Mouse (Mus musculus) heart, embryonic 13.5 days (tissue): ENCODE data around the gene Gm42372. TPM values are rescaled to one million over a fixed set of nuclear protein-coding genes. Genes with fewer than 3 reads are reported as not detected.
A peak's percentile ranks its signal among the peaks of the same experiment; 100 is the strongest.

ENCODE experiments used
- ATAC-seq: fragments of 200-750 bp; cut with Nextera tagmentation; 2 replicates; pipeline ENCODE4 v1.8.0; 2017; ENCODE audit warnings: moderate TSS enrichment; ENCODE audit not compliant: insufficient number of reproducible peaks, low FRiP score, low TSS enrichment; ENCODE audit errors: extremely low read depth
- H3K27ac ChIP-seq: fragments of 300-500 bp; sonication (generic); replicated peaks from 2 replicates; pipeline ENCODE4 v1.5.1; 2015; ENCODE audit warnings: moderate library complexity, mild to moderate bottlenecking, inconsistent platforms
- H3K27me3 ChIP-seq: fragments of 300-500 bp; sonication (generic); replicated peaks from 2 replicates; pipeline ENCODE4 v1.6.1; 2015; ENCODE audit warnings: mild to moderate bottlenecking, inconsistent platforms
- H3K36me3 ChIP-seq: fragments of 300-500 bp; sonication (generic); 2 replicates; pipeline ENCODE4 v1.6.1; 2015; ENCODE audit warnings: mild to moderate bottlenecking, inconsistent platforms
- H3K4me1 ChIP-seq: fragments of 300-500 bp; sonication (generic); 2 replicates; pipeline ENCODE4 v1.6.1; 2015; ENCODE audit warnings: inconsistent platforms
- H3K4me2 ChIP-seq: fragments of 300-500 bp; sonication (generic); 2 replicates; pipeline ENCODE4 v1.6.1; 2015; ENCODE audit warnings: inconsistent platforms, mild to moderate bottlenecking, moderate library complexity
- H3K4me3 ChIP-seq: fragments of 300-500 bp; sonication (generic); 2 replicates; pipeline ENCODE4 v1.5.1; 2015; ENCODE audit warnings: moderate library complexity, mild to moderate bottlenecking, inconsistent platforms
- H3K9ac ChIP-seq: fragments of 300-500 bp; sonication (generic); 2 replicates; pipeline ENCODE4 v1.6.1; 2015; ENCODE audit warnings: inconsistent platforms, mild to moderate bottlenecking, moderate library complexity
- H3K9me3 ChIP-seq: fragments of 300-500 bp; sonication (generic); 2 replicates; pipeline ENCODE4 v1.6.1; 2016; ENCODE audit warnings: inconsistent platforms
- WGBS: fragments of 180-500 bp; shearing (Covaris S2); methylation state at CpG from one replicate; pipeline ENCODE4 v1.1.7; 2015; ENCODE audit warnings: mixed read lengths; 5-methylcytosine and 5-hydroxymethylcytosine counted together
- polyA plus RNA-seq: library from polyadenylated mRNA; unstranded; fragments of >200 nt; fragmentation: Nextera tagmentation; extraction: Ambion mirVana; gene quantifications from 2 replicates; pipeline ENCODE4 v1.2.1, GENCODE M21; 2015

Gene Gm42372
- 0.09 and 0.14 TPM in 2 replicates for polyA plus RNA-seq

DNA sequence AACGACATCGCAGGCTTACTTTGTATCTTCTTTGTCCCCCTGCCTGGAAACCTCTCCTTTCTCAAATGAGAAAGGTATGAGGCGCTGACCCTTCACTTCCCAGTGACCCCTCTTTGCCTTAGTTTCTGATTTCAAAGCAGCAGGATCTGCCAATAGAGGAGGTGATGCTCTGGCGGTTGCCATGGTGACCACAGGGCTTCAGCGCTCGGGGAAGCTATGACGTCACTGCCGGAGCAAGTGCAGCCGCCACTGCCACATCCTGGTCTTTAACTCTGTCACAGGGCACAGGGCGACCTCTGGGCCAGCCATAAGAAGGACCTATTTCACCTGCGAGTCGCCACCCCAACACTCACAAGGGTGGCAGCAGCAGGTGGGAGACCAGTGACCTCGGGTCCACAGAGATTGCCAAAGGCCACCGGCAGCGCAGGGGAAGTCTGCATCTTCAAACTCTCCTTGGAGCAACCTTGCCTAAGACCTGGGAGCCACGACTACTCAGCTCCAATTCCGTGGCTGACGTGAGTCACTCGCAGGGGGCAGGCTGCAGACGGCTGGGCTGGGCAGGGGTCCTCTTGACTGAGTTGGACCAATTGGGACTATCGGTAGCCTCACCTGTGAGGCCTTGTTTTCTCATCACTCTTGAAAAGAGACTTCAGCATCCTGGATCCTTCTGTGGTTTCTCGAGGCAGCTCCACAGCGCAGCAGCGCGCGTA is at the start of gene Gm42372:
Gene Gm42372 (plus strand): TSS at position 228 of the 710 bp plus-strand sequence.
- WGBS, result 27% methylated on average over 26 of the region's 26 CpGs
- no peak for ATAC-seq
- Histone ChIP-seq H3K9ac (0 out of 2 replicates have a peak within 1 kb of the TSS, but pooled peaks have one; percentile 40), H3K4me2 (peak within 1 kb of the TSS; percentile 52), H3K36me3 (no peaks in the 10 kb centered on the region), H3K4me1 (peaks cover 36% of the 10 kb centered on the region), H3K9me3 (no peaks in the 10 kb centered on the region), H3K27me3 (no peaks in the 10 kb centered on the region), H3K4me3 (no peak within 1 kb of the TSS), H3K27ac (no peak within 1 kb of the TSS)

DNA sequence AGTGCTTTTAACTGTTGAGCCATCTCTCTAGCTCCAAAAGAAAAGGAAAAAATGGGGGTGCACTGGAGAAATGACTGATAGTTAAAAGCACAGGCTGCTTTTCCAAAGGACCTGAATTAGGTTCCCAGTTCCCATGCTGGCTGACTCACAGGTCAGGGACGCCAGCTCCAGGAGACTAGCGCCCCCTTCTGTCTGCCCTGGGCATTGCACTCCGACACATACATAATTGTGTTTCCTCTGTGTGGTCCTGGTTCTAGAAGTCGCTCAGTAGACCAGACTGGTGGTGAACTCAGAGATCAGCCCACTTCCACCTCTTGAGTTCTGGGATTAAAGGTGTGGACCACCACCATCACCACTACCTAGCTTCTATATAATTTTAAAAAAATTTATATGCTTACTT is 45.6 kb upstream of the Gm42372 start:
- WGBS, result 39% methylated on average over 4 of the region's 4 CpGs
- H3K4me3 ChIP-seq, result no peak overlapping the region
- no peaks in the 10 kb centered on the region for H3K9me3 ChIP-seq
- no peak overlapping the region for H3K27ac ChIP-seq
- H3K9ac ChIP-seq, result no peak overlapping the region
- no peak overlapping the region for H3K4me2 ChIP-seq
- peaks cover 17% of the 10 kb centered on the region for H3K4me1 ChIP-seq
- H3K27me3 ChIP-seq, result no peaks in the 10 kb centered on the region
- no peak for ATAC-seq
- H3K36me3 ChIP-seq, result no peaks in the 10 kb centered on the region

DNA sequence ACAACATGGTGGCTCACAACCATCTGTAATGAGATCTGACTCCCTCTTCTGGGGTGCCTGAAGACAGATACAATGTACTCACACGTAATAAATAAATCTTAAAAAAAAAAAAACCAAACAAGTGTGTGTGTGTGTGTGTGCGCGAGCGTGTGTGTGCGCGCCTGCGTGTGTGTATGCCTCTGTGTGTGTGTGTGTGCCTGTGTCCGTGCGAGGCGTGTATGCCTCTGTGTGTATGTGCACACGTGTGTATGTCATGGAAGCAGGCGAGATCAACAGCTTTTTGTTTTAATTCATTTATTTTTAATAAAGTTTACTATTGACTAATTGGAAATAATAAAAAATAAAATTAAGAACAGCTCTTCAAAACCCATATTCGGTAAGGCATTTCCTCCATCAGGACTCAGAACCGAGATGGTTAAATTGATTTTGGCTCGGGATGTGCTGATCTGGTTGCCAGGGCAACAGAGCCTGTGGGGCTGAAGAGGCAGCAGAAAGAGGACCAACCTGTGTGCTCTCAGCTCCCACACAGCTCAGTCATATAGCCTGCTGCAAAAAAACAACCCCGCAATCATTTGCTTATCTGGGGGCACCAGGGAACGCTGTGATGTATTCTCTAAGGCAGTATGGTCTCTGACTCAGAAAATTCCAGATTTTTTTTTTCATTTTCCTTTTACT is 44.6 kb upstream of the Gm42372 start:
- no peak for ATAC-seq
- Histone ChIP-seq H3K36me3 (no peaks in the 10 kb centered on the region), H3K27ac (no peak overlapping the region)

DNA sequence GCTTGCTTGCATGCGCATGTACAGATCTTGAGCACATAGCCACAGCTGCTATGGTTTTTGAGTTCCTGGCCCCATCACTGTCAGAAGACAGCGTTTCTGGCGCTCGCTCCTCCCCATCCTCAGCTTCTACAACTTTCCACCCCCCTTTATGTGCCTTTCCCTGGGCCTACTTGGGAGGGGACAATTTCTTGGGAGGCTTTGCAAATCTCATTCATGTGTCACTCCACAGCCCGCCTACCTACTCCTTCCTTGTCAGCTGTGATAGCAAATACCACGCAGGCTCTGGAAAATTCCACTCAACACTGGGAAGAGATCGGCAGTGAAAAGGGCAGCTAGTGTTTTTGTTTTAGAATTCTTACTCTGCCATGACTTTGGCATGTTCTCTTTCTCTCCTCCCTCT is 42.6 kb upstream of the Gm42372 start:
- ATAC-seq, result no peak
- Histone ChIP-seq H3K36me3 (no peaks in the 10 kb centered on the region), H3K9me3 (no peaks in the 10 kb centered on the region), H3K4me3 (no peak overlapping the region), H3K27me3 (peaks cover 11% of the 10 kb centered on the region), H3K27ac (peak overlapping the region; percentile 26), H3K4me1 (peaks cover 30% of the 10 kb centered on the region), H3K9ac (peak overlapping the region; percentile 41), H3K4me2 (peak overlapping the region; percentile 19; the same call in 1 of the 2 replicates)
- 25% methylated on average over 7 of the region's 7 CpGs for WGBS

More for the DNA sequence above, 44.6 kb upstream of the Gm42372 start:
- no peaks in the 10 kb centered on the region for H3K9me3 ChIP-seq
- H3K9ac ChIP-seq, result no peak overlapping the region
- no peak overlapping the region for H3K4me2 ChIP-seq
- H3K27me3 ChIP-seq, result no peaks in the 10 kb centered on the region
- no peak overlapping the region for H3K4me3 ChIP-seq
- WGBS, result 70% methylated on average over 17 of the region's 17 CpGs
- H3K4me1 ChIP-seq, result peaks cover 17% of the 10 kb centered on the region

DNA sequence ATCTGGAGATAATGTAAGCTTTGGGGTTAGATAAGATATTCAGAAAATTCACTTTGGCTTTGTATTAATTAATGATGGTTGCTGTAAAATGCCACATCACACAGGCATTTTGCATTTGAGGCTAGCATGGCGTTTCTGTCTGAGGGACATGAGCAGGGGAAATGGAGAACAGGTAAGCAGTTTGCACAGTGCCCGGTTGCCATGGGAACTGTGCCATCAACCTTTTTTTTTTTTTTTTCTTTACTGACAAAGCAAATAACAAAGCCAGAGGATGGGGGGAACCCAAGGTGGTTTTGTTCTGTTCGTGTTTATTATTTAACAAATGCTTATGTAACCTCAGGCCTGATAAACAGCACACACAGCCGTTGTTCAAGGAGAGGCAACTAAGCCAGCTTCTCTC is 40.0 kb upstream of the Gm42372 start:
- peaks cover 37% of the 10 kb centered on the region for H3K27me3 ChIP-seq
- H3K9me3 ChIP-seq, result no peaks in the 10 kb centered on the region
- H3K4me2 ChIP-seq, result no peak overlapping the region
- no peaks in the 10 kb centered on the region for H3K36me3 ChIP-seq
- ATAC-seq, result no peak
- H3K27ac ChIP-seq, result no peak overlapping the region
- no peak overlapping the region for H3K4me3 ChIP-seq
- H3K4me1 ChIP-seq, result peaks cover 55% of the 10 kb centered on the region
- WGBS, result 62% methylated on average over 4 of the region's 4 CpGs
- no peak overlapping the region for H3K9ac ChIP-seq

DNA sequence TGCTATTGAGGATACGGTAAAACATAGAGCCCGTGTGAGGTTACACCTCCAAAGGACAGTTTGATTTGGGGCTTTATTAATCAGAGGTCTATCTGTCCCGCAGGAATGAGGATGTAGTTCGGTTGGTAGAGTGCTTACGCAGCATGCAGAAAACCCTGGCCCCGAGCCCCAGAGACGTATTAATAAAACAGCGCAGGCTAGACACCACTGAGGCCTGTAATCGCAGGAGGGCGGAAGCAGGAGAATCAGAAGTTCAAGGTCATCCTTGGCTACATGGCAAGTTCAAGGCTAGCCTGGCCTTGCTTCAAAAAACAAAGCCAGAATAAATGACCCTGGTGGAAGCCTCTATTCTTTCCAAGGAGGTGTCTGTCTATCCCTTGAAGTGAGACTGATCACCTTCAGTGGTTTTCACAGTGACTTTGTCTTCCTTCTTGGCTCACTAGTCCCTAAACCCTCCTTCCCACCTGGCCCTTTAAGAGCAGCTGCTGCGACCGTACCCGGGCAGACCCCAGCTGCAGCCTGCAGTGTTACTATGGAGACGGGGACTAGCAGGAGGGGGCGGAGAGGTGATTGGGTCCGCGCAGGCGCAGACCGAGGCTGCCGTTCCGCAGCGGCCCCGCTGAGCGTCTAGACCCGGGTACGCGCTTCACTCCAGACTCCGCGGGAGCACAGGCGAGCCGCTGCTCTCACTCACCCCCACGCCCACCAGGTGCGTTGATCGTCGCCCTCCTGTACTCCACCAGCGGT is 38.7 kb upstream of the Gm42372 start, which contains the start of gene Pnmal2:
Gene Pnmal2 (plus strand): TSS at position 622 of the 747 bp plus-strand sequence.
- H3K4me3 ChIP-seq, result peak within 1 kb of the TSS; percentile 66
- peak within 1 kb of the TSS; percentile 87 for H3K9ac ChIP-seq
- ATAC-seq, result peak; percentile 69; the same call in 1 of the 2 replicates
- peaks cover 50% of the 10 kb centered on the region for H3K27me3 ChIP-seq
- no peaks in the 10 kb centered on the region for H3K9me3 ChIP-seq
- H3K4me2 ChIP-seq, result peak within 1 kb of the TSS; percentile 92
- H3K4me1 ChIP-seq, result peaks cover 62% of the 10 kb centered on the region
- no peaks in the 10 kb centered on the region for H3K36me3 ChIP-seq
- no peak within 1 kb of the TSS for H3K27ac ChIP-seq
- 18% methylated on average over 36 of the region's 36 CpGs for WGBS

DNA sequence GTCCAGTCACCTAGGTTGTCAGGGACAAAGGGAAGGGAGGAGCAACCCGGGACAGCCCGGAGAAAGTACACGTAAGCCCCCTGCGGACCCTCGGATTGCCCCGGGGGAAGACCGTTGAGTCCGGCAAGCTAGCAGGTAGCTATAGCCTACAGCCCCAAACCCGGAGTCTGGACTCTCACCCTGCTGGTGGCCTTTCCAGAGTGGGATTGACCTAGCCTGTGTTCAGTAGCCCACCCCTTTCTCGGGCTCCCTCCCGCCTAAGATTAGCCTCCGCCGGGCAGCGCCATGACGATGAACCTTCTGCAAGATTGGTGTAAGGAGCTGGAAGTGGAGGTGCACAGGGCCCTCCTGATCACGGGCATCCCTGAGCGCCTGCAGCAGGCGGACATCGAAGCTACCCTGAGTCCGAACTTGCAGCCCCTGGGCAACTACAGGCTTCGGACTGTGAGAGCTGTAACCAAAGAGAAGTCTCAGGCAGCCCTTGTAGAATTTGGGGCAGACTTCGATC is 38.0 kb upstream of the Gm42372 start:
- no peak for ATAC-seq
- Histone ChIP-seq H3K9ac (peak overlapping the region; percentile 87), H3K4me1 (peaks cover 64% of the 10 kb centered on the region), H3K36me3 (no peaks in the 10 kb centered on the region), H3K4me2 (peak overlapping the region; percentile 92), H3K27me3 (peaks cover 56% of the 10 kb centered on the region), H3K27ac (no peak overlapping the region), H3K4me3 (peak overlapping the region; percentile 66), H3K9me3 (no peaks in the 10 kb centered on the region)
- WGBS, result under 1% methylated on average over 22 of the region's 22 CpGs

DNA sequence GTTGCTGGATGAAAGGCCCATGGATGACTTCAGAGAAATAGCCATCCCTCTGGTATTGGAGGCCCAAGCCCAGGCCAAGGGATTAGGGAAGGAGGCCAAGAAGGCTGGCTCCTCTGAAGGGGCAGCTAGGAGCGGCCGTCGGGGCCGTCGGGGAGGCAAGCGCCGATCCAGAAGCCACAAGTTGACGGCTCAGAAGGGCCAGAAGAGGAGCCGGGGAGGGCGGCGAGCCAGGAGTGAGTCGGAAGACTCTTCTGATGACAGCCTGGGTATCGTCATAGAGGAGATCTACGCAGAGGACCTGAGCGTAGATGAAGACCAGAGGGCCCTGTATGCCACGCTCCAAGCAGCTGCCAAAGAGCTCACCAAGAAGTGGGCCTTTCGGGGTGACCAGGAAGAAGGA is 37.5 kb upstream of the Gm42372 start:
- no peak for ATAC-seq
- Histone ChIP-seq H3K4me3 (peak overlapping the region; percentile 66), H3K9ac (peak overlapping the region; percentile 87), H3K36me3 (no peaks in the 10 kb centered on the region), H3K27me3 (peaks cover 57% of the 10 kb centered on the region), H3K9me3 (no peaks in the 10 kb centered on the region), H3K4me2 (peak overlapping the region; percentile 92), H3K4me1 (peaks cover 63% of the 10 kb centered on the region), H3K27ac (no peak overlapping the region)
- WGBS, result 12% methylated on average over 17 of the region's 17 CpGs

DNA sequence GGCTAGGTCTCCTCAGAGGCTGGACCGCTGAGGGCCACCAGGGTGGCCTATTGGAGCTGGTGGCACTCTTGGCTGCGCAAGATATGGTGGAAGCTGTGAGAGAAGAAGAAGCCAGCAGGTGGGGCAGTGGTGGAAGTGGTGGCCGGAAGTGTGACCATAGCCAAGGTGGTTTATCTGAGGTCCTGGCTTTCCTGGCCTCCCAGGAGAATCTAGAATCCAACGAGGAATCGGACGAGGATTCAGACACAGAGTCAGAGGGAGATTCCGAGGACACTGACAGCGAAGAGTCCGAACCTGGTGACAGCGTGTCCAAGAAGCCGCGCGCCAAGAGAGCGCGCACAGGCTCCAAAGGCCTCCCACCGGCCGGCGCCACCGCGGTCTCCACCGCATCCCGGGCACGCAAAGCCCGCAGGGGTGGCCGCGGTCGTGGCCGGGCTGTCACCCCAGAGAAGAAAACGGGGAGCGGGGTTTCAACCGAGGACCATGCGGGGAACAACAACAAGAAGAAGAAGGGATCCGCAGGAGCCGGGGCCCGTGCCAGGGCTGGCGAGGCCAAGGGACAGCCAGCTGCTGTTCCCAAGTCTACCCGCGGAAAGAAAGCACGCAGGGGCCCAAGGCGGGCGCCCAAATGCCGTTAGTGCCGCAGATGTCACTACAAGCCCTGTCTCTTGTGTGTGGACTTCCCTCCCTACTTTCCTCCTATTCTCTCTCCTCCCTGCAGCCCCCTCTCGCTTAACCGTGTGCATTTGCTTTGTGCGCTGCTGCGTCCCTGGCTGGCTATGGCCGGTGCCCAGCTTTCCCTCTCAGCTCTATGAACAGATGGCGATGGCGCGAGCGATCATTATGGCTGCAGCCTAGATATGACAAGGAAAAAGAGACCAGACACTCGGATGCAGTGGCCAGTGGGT is 36.2 kb upstream of the Gm42372 start:
- H3K27me3 ChIP-seq, result peaks cover 57% of the 10 kb centered on the region
- peak overlapping the region; percentile 66 for H3K4me3 ChIP-seq
- H3K4me2 ChIP-seq, result peak overlapping the region; percentile 92
- no peaks in the 10 kb centered on the region for H3K36me3 ChIP-seq
- WGBS, result 4% methylated on average over 53 of the region's 53 CpGs
- no peak for ATAC-seq
- no peaks in the 10 kb centered on the region for H3K9me3 ChIP-seq
- H3K27ac ChIP-seq, result no peak overlapping the region
- peaks cover 63% of the 10 kb centered on the region for H3K4me1 ChIP-seq
- peak overlapping the region; percentile 72 for H3K9ac ChIP-seq

DNA sequence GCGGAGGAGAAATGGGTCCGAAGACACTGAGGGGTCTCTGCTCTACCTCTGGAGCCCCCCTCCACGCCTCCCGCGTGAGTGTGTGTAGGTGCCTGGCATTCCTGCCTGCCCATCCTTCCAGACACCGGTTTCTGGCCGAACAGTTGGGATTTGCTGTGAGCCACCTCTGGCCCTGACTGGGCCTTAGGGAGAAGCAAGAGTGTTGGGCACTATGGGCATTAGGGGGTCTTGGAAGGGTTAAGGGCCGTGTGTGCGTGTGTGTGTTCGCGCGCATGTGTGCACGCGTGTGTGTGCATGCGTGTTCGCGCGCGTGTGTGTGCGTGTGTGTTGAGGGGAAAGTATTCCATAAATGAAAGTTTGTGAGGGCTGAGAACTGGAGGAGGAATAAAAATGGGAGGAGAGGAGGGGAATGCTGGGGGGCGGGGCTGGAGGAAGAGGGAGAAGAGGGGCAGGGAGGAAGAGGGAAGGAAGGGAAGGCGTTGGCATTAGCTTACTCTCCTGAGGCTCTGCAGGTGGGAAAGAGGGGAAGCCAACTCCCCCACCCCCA is 35.5 kb upstream of the Gm42372 start:
- H3K4me2 ChIP-seq, result peak overlapping the region; percentile 92
- H3K4me1 ChIP-seq, result peaks cover 63% of the 10 kb centered on the region
- no peak overlapping the region for H3K27ac ChIP-seq
- H3K4me3 ChIP-seq, result peak overlapping the region; percentile 66
- 23% methylated on average over 20 of the region's 22 CpGs for WGBS
- H3K36me3 ChIP-seq, result no peaks in the 10 kb centered on the region
- peaks cover 57% of the 10 kb centered on the region for H3K27me3 ChIP-seq
- H3K9me3 ChIP-seq, result no peaks in the 10 kb centered on the region
- H3K9ac ChIP-seq, result peak overlapping the region; percentile 72
- ATAC-seq, result no peak
